Mouse (Mus musculus): ENCODE measurements around the gene Synpo2l. TPM values are rescaled to one million over a fixed set of nuclear protein-coding genes. Genes with fewer than 3 reads are reported as not detected.
"Not testable (repeated sequence)": the region's sequence is repeated elsewhere in the genome, so short reads cannot be mapped to it uniquely, and the experiment has no call there.

Gene Synpo2l
- polyA plus RNA-seq, 1 experiment from 2014 or later, result 0.16 TPM

- H3K9ac ChIP-seq (ENCODE audit: low read depth, low read length), result peak within 1 kb of the TSS; percentile 85
- WGBS, result 0% methylated on average over 71 of the region's 73 CpGs
- no peaks in the 10 kb centered on the region for H3K36me3 ChIP-seq (ENCODE audit: control insufficient read depth, insufficient read depth, low read length)
- peak; percentile 96 for ATAC-seq
- peak within 1 kb of the TSS; percentile 94 for H3K27ac ChIP-seq (ENCODE audit: low read length)
- no peaks in the 10 kb centered on the region for H3K27me3 ChIP-seq (ENCODE audit: control insufficient read depth, insufficient read depth, low read depth, low read length)
- peak within 1 kb of the TSS; percentile 89 for H3K4me3 ChIP-seq (ENCODE audit: low read depth, low read length)
- H3K4me2 ChIP-seq (ENCODE audit: low read length), result peak within 1 kb of the TSS; percentile 90
- no peaks in the 10 kb centered on the region for H3K9me3 ChIP-seq (replicated peaks; ENCODE audit: control insufficient read depth, low read length, poor library complexity, severe bottlenecking)
- H3K4me1 ChIP-seq (ENCODE audit: control insufficient read depth, insufficient read depth, low read length), result peaks cover 16% of the 10 kb centered on the region
Observed at GRCm38 (mm10) chr14:20640644-20641437, 27.3 kb downstream of the Synpo2l start, which contains the start of gene Usp54. Gene Usp54, minus strand, starts transcription at chr14:20641063.

GRCm38 (mm10) chr14:20639918-20640619, 28.1 kb downstream of the Synpo2l start:
- Histone ChIP-seq H3K9me3 (replicated peaks; ENCODE audit: control insufficient read depth, low read length, poor library complexity, severe bottlenecking) (no peaks in the 10 kb centered on the region), H3K27me3 (ENCODE audit: control insufficient read depth, insufficient read depth, low read depth, low read length) (no peaks in the 10 kb centered on the region), H3K4me1 (ENCODE audit: control insufficient read depth, insufficient read depth, low read length) (peaks cover 16% of the 10 kb centered on the region), H3K27ac (ENCODE audit: low read length) (peak overlapping the region; percentile 94), H3K4me2 (ENCODE audit: low read length) (peak overlapping the region; percentile 90), H3K36me3 (ENCODE audit: control insufficient read depth, insufficient read depth, low read length) (no peaks in the 10 kb centered on the region), H3K9ac (ENCODE audit: low read depth, low read length) (peak overlapping the region; percentile 85), H3K4me3 (ENCODE audit: low read depth, low read length) (peak overlapping the region; percentile 89)
- peak; percentile 82 for ATAC-seq
- WGBS, result under 1% methylated on average over 16 of the region's 16 CpGs

GRCm38 (mm10) chr14:20638702-20639101, 29.5 kb downstream of the Synpo2l start:
- WGBS, result 93% methylated on average over 6 of the region's 6 CpGs
- no peak overlapping the region for H3K27ac ChIP-seq (ENCODE audit: low read length)
- no peak for ATAC-seq

GRCm38 (mm10) chr14:20637818-20638574, 30.2 kb downstream of the Synpo2l start:
- no peak for ATAC-seq
- Histone ChIP-seq H3K27me3 (ENCODE audit: control insufficient read depth, insufficient read depth, low read depth, low read length) (no peaks in the 10 kb centered on the region), H3K4me3 (ENCODE audit: low read depth, low read length) (no peak overlapping the region), H3K4me2 (ENCODE audit: low read length) (no peak overlapping the region), H3K9me3 (replicated peaks; ENCODE audit: control insufficient read depth, low read length, poor library complexity, severe bottlenecking) (no peaks in the 10 kb centered on the region), H3K9ac (ENCODE audit: low read depth, low read length) (no peak overlapping the region), H3K27ac (ENCODE audit: low read length) (no peak overlapping the region), H3K4me1 (ENCODE audit: control insufficient read depth, insufficient read depth, low read length) (peaks cover 16% of the 10 kb centered on the region), H3K36me3 (ENCODE audit: control insufficient read depth, insufficient read depth, low read length) (no peaks in the 10 kb centered on the region)
- 89% methylated on average over 2 of the region's 2 CpGs for WGBS

More at GRCm38 (mm10) chr14:20638702-20639101, 29.5 kb downstream of the Synpo2l start:
- Histone ChIP-seq H3K4me1 (ENCODE audit: control insufficient read depth, insufficient read depth, low read length) (peaks cover 16% of the 10 kb centered on the region), H3K4me2 (ENCODE audit: low read length) (no peak overlapping the region), H3K9ac (ENCODE audit: low read depth, low read length) (no peak overlapping the region), H3K9me3 (replicated peaks; ENCODE audit: control insufficient read depth, low read length, poor library complexity, severe bottlenecking) (no peaks in the 10 kb centered on the region), H3K4me3 (ENCODE audit: low read depth, low read length) (no peak overlapping the region), H3K36me3 (ENCODE audit: control insufficient read depth, insufficient read depth, low read length) (no peaks in the 10 kb centered on the region), H3K27me3 (ENCODE audit: control insufficient read depth, insufficient read depth, low read depth, low read length) (no peaks in the 10 kb centered on the region)

GRCm38 (mm10) chr14:20636968-20637367, 31.2 kb downstream of the Synpo2l start:
- not testable (repeated sequence) for ATAC-seq; H3K4me3 ChIP-seq (ENCODE audit: low read depth, low read length); H3K36me3 ChIP-seq (ENCODE audit: control insufficient read depth, insufficient read depth, low read length); H3K27ac ChIP-seq (ENCODE audit: low read length); H3K27me3 ChIP-seq (ENCODE audit: control insufficient read depth, insufficient read depth, low read depth, low read length); H3K9me3 ChIP-seq (replicated peaks; ENCODE audit: control insufficient read depth, low read length, poor library complexity, severe bottlenecking); H3K4me2 ChIP-seq (ENCODE audit: low read length); H3K9ac ChIP-seq (ENCODE audit: low read depth, low read length)
- WGBS, result 100% methylated on average over 3 of the region's 3 CpGs
- H3K4me1 ChIP-seq (ENCODE audit: control insufficient read depth, insufficient read depth, low read length), result peaks cover 16% of the 10 kb centered on the region

- 91% methylated on average over 2 of the region's 2 CpGs for WGBS
- Histone ChIP-seq H3K27ac (ENCODE audit: low read length) (no peak overlapping the region), H3K27me3 (ENCODE audit: control insufficient read depth, insufficient read depth, low read depth, low read length) (no peaks in the 10 kb centered on the region), H3K9me3 (replicated peaks; ENCODE audit: control insufficient read depth, low read length, poor library complexity, severe bottlenecking) (no peaks in the 10 kb centered on the region), H3K4me1 (ENCODE audit: control insufficient read depth, insufficient read depth, low read length) (peaks cover 11% of the 10 kb centered on the region), H3K9ac (ENCODE audit: low read depth, low read length) (no peak overlapping the region), H3K4me2 (ENCODE audit: low read length) (no peak overlapping the region), H3K4me3 (ENCODE audit: low read depth, low read length) (no peak overlapping the region), H3K36me3 (ENCODE audit: control insufficient read depth, insufficient read depth, low read length) (no peaks in the 10 kb centered on the region)
- no peak for ATAC-seq
Observed at GRCm38 (mm10) chr14:20635546-20635945, 32.6 kb downstream of the Synpo2l start.

- Histone ChIP-seq H3K4me1 (ENCODE audit: control insufficient read depth, insufficient read depth, low read length) (no peaks in the 10 kb centered on the region), H3K27ac (ENCODE audit: low read length) (no peak overlapping the region), H3K4me2 (ENCODE audit: low read length) (no peak overlapping the region), H3K4me3 (ENCODE audit: low read depth, low read length) (no peak overlapping the region), H3K36me3 (ENCODE audit: control insufficient read depth, insufficient read depth, low read length) (no peaks in the 10 kb centered on the region), H3K9ac (ENCODE audit: low read depth, low read length) (no peak overlapping the region), H3K9me3 (replicated peaks; ENCODE audit: control insufficient read depth, low read length, poor library complexity, severe bottlenecking) (no peaks in the 10 kb centered on the region), H3K27me3 (ENCODE audit: control insufficient read depth, insufficient read depth, low read depth, low read length) (no peaks in the 10 kb centered on the region)
- WGBS, result 81% methylated on average over 4 of the region's 4 CpGs
- ATAC-seq, result no peak
Observed at GRCm38 (mm10) chr14:20631253-20631652, 36.9 kb downstream of the Synpo2l start.

GRCm38 (mm10) chr14:20626971-20627370, 41.2 kb downstream of the Synpo2l start:
- no peaks in the 10 kb centered on the region for H3K9me3 ChIP-seq (replicated peaks; ENCODE audit: control insufficient read depth, low read length, poor library complexity, severe bottlenecking)
- H3K27me3 ChIP-seq (ENCODE audit: control insufficient read depth, insufficient read depth, low read depth, low read length), result no peaks in the 10 kb centered on the region
- no peaks in the 10 kb centered on the region for H3K36me3 ChIP-seq (ENCODE audit: control insufficient read depth, insufficient read depth, low read length)
- H3K4me2 ChIP-seq (ENCODE audit: low read length), result no peak overlapping the region
- H3K4me3 ChIP-seq (ENCODE audit: low read depth, low read length), result no peak overlapping the region
- H3K27ac ChIP-seq (ENCODE audit: low read length), result no peak overlapping the region
- WGBS, result 92% methylated on average over 3 of the region's 3 CpGs
- H3K9ac ChIP-seq (ENCODE audit: low read depth, low read length), result no peak overlapping the region
- no peaks in the 10 kb centered on the region for H3K4me1 ChIP-seq (ENCODE audit: control insufficient read depth, insufficient read depth, low read length)
- no peak for ATAC-seq

Data from midbrain, embryonic 16.5 days (tissue).